Mouse (Mus musculus): ENCODE results near the gene Nhej1.

Nhej1 gene

GRCm38 (mm10) chr1:74927621-74928296, 197.2 kb downstream of the Nhej1 start:
- no peak for DNase-seq (ENCODE audit: low read depth)

GRCm38 (mm10) chr1:74926721-74927120, 198.3 kb downstream of the Nhej1 start:
- peak; percentile 12 for DNase-seq (ENCODE audit: low read depth)

GRCm38 (mm10) chr1:74924464-74924863, 200.5 kb downstream of the Nhej1 start:
- DNase-seq (ENCODE audit: low read depth), result no peak

Data from induced T-regulatory cell, adult 2 months (primary cell).